Mouse (Mus musculus) C2C12 (cell line): ENCODE data around the gene Slc25a42. TPM values are rescaled to one million over a fixed set of nuclear protein-coding genes. Genes with fewer than 3 reads are reported as not detected.
A peak's percentile ranks its signal among the peaks of the same experiment; 100 is the strongest.

Experiments
- H3K27me3 ChIP-seq: one replicate; pipeline ENCODE4 v1.6.1; 2011; ENCODE audit not compliant: control insufficient read depth, insufficient read depth, insufficient read length
- H3K36me3 ChIP-seq: one replicate; pipeline ENCODE4 v1.6.1; 2011; ENCODE audit not compliant: control insufficient read depth, insufficient read depth
- H3K4me3 ChIP-seq: one replicate; pipeline ENCODE4 v1.5.1; 2011; ENCODE audit warnings: mild to moderate bottlenecking, control low read depth; ENCODE audit not compliant: poor library complexity, insufficient read depth, severe bottlenecking
- H3K79me2 ChIP-seq: one replicate; pipeline ENCODE4 v1.6.1; 2011; ENCODE audit not compliant: control insufficient read depth, insufficient read depth
- H3K79me3 ChIP-seq: one replicate; pipeline ENCODE4 v1.6.1; 2011; ENCODE audit warnings: low read depth, control low read depth
- H3ac ChIP-seq: one replicate; pipeline ENCODE3; 2011; ENCODE audit warnings: low read depth; ENCODE audit not compliant: control insufficient read depth, insufficient read length
- CEBPB ChIP-seq: IDR thresholded peaks from one replicate; pipeline ENCODE4 v1.6.1; 2011; ENCODE audit warnings: low read depth, mild to moderate bottlenecking, control low read depth, moderate library complexity
- CTCF ChIP-seq: IDR thresholded peaks from one replicate; pipeline ENCODE4 v1.5.1; 2011; ENCODE audit not compliant: control insufficient read depth, insufficient read depth, insufficient read length
- FOSL1 ChIP-seq: IDR thresholded peaks from one replicate; pipeline ENCODE4 v1.8.0; 2011; ENCODE audit warnings: mild to moderate bottlenecking, low read length; ENCODE audit not compliant: poor library complexity, insufficient read depth, severe bottlenecking
- MAX ChIP-seq: IDR thresholded peaks from one replicate; pipeline ENCODE4 v1.6.1; 2011; ENCODE audit warnings: mild to moderate bottlenecking, control low read depth
- MYOD1 ChIP-seq: IDR thresholded peaks from one replicate; pipeline ENCODE4 v1.6.1; 2011; ENCODE audit warnings: low read depth; ENCODE audit not compliant: control insufficient read depth, insufficient read length
- MYOG ChIP-seq: IDR thresholded peaks from one replicate; pipeline ENCODE4 v1.6.1; 2011; ENCODE audit not compliant: control insufficient read depth, insufficient read length; ENCODE audit errors: extremely low read depth
- USF1 ChIP-seq: IDR thresholded peaks from one replicate; pipeline ENCODE4 v1.6.1; 2011; ENCODE audit warnings: low read depth, mild to moderate bottlenecking, control low read depth, moderate library complexity
- polyA plus RNA-seq: library from polyadenylated mRNA; unstranded; fragments of >200 nt; fragmentation: generic; extraction: Trizol; gene quantifications from one replicate; pipeline ENCODE4 v1.2.1, GENCODE M21; 2012; ENCODE audit warnings: missing spikeins

The Slc25a42 gene
- polyA plus RNA-seq, 1 experiment: 0.61 TPM

GRCm38 (mm10) chr8:70230837-70231236 lies 18.7 kb upstream of the Slc25a42 start:
- Histone ChIP-seq H3K27me3 (no peaks in the 10 kb centered on the region), H3ac (no peak overlapping the region), H3K36me3 (peaks cover 40% of the 10 kb centered on the region), H3K79me2 (peaks cover 29% of the 10 kb centered on the region), H3K4me3 (no peak overlapping the region), H3K79me3 (no peaks in the 10 kb centered on the region)
- TF ChIP-seq MYOG (no peak), FOSL1 (no peak), MAX (no peak), USF1 (no peak), CEBPB (no peak), CTCF (no peak), MYOD1 (no peak)

GRCm38 (mm10) chr8:70227997-70228396 lies 15.9 kb upstream of the Slc25a42 start:
- Histone ChIP-seq H3K79me3 (no peaks in the 10 kb centered on the region), H3K4me3 (no peak overlapping the region), H3K79me2 (peaks cover 13% of the 10 kb centered on the region), H3K27me3 (no peaks in the 10 kb centered on the region), H3ac (no peak overlapping the region), H3K36me3 (peaks cover 58% of the 10 kb centered on the region)
- TF ChIP-seq MAX (no peak), FOSL1 (no peak), MYOD1 (no peak), USF1 (no peak), CEBPB (no peak), CTCF (no peak), MYOG (no peak)

GRCm38 (mm10) chr8:70223341-70223740 lies 11.2 kb upstream of the Slc25a42 start:
- H3ac ChIP-seq: no peak overlapping the region
- H3K4me3 ChIP-seq: no peak overlapping the region
- H3K79me3 ChIP-seq: no peaks in the 10 kb centered on the region
- no peaks in the 10 kb centered on the region for H3K27me3 ChIP-seq
- no peaks in the 10 kb centered on the region for H3K79me2 ChIP-seq
- H3K36me3 ChIP-seq: peaks cover 34% of the 10 kb centered on the region
- TF ChIP-seq CTCF (peak; percentile 59), USF1 (no peak)

GRCm38 (mm10) chr8:70222041-70222440 lies 9.9 kb upstream of the Slc25a42 start:
- TF ChIP-seq MAX (no peak), MYOG (no peak), CEBPB (no peak), CTCF (no peak), FOSL1 (no peak), MYOD1 (no peak), USF1 (no peak)
- H3K4me3 ChIP-seq: no peak overlapping the region
- no peak overlapping the region for H3ac ChIP-seq
- H3K36me3 ChIP-seq: peaks cover 22% of the 10 kb centered on the region
- no peaks in the 10 kb centered on the region for H3K79me3 ChIP-seq
- no peaks in the 10 kb centered on the region for H3K27me3 ChIP-seq
- no peaks in the 10 kb centered on the region for H3K79me2 ChIP-seq

- Histone ChIP-seq H3K36me3 (peaks cover 20% of the 10 kb centered on the region), H3K27me3 (no peaks in the 10 kb centered on the region), H3K79me2 (no peaks in the 10 kb centered on the region), H3ac (no peak overlapping the region), H3K79me3 (no peaks in the 10 kb centered on the region), H3K4me3 (no peak overlapping the region)
- no peak for TF ChIP-seq MAX
- no peak for TF ChIP-seq CTCF
- TF ChIP-seq CEBPB: no peak
- no peak for TF ChIP-seq MYOD1
- TF ChIP-seq FOSL1: no peak
- TF ChIP-seq MYOG: no peak
- no peak for TF ChIP-seq USF1
Measured at GRCm38 (mm10) chr8:70220911-70221310, 8.8 kb upstream of the Slc25a42 start.

- Histone ChIP-seq H3K27me3 (no peaks in the 10 kb centered on the region), H3K79me3 (no peaks in the 10 kb centered on the region), H3K79me2 (no peaks in the 10 kb centered on the region), H3K36me3 (peaks cover 15% of the 10 kb centered on the region), H3ac (no peak overlapping the region), H3K4me3 (no peak overlapping the region)
- no peak for TF ChIP-seq USF1
- TF ChIP-seq CEBPB: no peak
- no peak for TF ChIP-seq FOSL1
- TF ChIP-seq MAX: no peak
- TF ChIP-seq MYOD1: no peak
- no peak for TF ChIP-seq CTCF
- no peak for TF ChIP-seq MYOG
Measured at GRCm38 (mm10) chr8:70220236-70220840, 8.2 kb upstream of the Slc25a42 start.
